Mouse (Mus musculus) spleen, postnatal 36 days (tissue): ENCODE data around the gene Psme2.
A peak's percentile ranks its signal among the peaks of the same experiment; 100 is the strongest.

ENCODE experiments used
- DNase-seq, 2 experiments: peaks; one replicate each; pipeline ENCODE4 v3.0.0; 2022; ENCODE audit warnings: low spot score in 2 of 2, mixed read lengths in 1 of 2

Gene Psme2

DNA sequence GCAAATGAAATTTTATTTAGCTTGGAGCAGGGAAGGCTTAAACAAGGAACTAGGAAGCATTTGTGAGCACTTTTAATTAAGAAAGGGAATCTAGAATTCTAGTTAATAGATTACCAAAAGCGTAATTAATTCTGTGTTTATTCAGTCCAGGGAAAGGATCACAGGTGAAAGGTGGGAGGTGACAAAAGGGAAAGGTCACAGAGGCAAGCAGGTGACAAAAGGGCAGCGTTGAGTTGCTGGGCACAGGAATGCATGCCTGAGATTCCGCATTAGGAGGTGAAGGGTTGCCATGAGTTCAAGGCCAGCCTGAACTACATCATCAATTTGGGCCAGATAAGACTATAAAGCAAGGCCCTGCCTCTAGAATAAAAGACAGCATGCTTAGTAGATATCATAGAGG, 23.4 kb downstream of the Psme2 start:
- no peak for DNase-seq

DNA sequence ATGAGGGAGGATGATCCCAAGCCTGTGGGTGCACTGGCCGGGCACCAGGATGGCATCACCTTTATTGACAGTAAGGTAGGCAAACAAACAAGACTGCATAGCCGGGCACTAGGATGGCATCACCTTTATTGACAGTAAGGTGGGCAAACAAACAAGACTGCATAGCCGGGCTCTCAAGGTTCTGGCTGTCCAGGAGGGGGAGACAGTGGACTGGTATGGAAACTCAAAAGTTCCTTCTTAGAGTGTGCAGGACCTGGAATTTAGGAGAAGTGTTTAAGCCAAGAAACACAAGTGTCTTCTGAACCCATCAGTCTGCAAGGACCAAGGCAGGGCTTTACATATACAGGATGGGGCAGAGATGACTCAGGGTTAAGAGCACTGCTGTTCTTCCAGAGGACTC, 25.2 kb downstream of the Psme2 start:
- no peak for DNase-seq

GRCm38 (mm10) chr14:55563249-55563648, 27.7 kb downstream of the Psme2 start:
- no peak for DNase-seq

DNA sequence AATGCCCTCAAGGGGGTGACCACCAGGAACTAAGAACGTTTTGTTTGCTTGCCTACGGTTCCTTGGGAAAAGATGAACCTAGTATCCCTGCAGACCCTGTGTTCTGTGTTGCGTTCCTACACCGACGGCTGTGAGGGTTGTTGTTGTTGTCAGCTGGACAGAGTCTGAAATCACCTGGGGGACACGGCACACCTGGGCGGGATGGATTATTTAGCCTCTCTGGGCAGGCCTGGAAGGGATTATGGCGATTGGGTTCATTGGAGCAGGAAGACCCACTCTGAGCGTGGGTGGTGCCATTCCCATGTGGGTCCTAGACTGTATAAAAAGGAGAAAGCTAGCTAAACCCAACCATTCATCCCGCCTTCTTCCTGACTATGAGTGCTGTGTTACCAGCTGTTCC, 29.1 kb downstream of the Psme2 start:
- no peak for DNase-seq

DNA sequence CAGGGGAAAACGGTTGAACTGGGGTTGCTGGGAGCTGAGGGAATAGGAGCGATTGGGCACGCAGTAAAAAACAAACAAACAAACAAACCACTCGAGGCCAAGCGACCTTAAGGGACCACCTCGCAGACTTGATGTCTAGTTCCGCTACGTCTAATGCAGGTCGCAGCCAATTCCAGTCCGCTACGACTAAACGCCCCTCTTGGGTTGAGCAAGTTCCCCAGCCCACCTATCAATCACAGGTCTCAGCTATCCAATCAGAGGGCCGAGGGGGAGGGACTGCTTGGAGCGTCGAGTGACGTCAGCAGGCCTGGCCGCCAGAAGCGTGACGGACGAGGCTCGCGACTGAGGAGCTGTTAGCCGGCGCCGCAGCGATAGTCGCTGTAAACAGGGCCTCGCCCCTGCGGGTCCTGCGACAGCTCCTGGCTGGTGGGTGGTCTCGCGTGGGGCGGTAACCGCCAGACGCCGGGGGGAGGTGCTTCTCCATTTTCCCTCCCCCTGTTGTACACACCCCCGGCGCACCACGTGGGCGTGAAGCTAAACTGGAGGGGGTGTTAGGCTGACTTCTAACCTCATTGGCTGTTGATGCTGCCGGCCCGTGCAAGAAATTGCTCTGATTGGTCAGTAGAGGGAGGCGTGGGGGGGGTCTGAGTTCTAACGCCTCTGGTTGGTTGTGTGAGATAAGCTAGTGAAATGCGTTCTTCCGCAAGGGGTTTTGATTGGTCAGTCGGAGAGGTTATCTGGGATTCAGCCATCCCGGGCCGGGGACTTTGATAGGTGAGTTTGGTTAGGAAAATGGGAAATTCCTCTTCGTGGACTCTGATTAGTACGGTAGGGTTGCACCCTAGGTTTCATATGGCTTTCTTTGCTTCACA, 30.5 kb downstream of the Psme2 start, which contains the start of gene A730061H03Rik:
Gene A730061H03Rik (minus strand): TSS at position 205 of the 872 bp plus-strand sequence.
- DNase-seq: peak; percentile 98 to 99

GRCm38 (mm10) chr14:55559799-55560201, 31.1 kb downstream of the Psme2 start, which contains the start of gene Dcaf11:
Dcaf11 (plus strand) TSS chr14:55560006.
- peak; percentile 89 to 93 for DNase-seq

DNA sequence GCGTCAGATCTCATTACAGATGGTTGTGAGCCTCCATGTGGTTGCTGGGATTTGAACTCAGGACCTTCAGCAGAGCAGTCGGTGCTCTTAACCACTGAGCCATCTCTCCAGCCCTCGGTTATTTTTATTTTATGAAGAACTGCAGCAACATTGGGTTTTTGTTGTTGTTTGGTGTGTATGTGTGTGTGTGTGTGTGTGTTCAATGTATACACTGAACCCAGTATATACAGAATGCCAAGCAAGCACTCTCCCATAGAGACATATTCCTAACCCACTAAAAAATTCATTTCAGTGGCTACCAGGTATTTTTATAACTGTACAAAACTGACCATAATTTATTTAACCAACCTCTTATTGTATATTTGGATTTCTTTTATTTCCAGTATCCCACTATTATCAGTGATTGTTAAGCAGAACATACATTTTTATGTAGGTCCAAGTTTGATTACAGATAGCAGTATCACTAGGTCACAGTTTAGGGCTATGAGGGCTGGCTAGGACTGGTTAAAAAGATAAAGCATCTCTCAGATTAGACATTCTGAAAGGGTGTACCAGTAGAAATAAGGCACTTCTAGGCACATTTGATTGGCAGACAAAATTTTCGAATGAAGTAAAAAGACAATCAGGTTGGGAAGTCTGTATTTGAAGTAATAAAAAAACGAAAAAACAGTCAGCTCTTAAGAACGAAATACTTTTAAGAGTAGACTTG, 32.0 kb downstream of the Psme2 start:
- no peak for DNase-seq

DNA sequence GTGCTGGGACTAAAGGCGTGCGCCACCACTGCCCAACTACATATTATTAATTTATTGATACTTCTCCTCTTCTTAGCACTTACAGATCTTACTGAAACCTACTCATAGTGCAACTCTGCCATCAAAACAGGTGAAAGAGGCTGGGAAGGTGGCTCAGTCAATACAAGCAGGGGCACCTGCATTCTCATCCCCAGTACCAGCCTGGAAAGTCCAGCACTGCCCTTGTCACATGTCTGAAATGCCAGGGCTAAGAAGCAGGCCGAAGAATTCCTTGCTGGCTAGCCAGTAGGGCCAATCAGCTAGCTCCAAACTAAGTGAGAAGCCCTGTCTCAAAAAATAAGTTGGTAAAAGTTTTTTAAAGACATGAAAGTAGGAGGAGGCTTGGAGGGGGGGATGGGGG, 33.3 kb downstream of the Psme2 start:
- no peak for DNase-seq

DNA sequence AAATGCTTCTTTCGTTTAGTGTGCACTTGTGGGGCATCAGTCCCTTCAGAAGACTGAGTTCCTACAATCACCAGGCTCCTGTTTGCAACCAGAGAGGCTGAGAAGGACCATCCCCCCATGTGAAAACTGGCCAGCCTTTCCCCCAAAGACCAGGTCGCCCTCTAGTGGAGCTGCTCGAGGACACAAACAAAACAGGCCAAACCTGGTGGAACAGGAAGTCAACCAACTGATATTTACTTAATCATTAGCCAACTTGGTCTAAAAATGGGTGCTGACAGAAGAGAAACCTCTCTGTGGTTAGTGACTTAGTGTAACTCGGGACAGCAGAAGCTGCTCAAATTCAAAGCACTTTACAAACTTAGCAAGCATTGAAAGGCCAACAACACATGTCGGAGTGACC, 33.9 kb downstream of the Psme2 start:
- DNase-seq: peak; percentile 85 to 90

DNA sequence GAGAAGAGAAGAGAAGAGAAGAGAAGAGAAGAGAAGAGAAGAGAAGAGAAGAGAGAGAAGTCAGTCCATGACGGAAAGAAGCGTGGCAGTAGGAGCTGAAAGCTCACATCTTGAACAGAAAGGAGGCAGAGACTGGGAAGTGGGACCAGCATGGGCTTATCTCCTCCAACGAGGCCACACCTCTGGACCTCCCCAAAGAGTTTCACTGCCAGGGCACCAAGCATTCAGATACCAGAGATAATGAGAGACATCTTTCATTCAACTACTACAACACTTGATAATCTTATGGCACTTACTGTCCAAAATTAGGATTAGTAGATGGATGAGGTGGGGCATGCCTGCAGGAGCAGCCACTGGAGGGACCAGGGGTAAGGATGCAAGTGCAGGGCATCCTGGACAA, 35.1 kb downstream of the Psme2 start:
- no peak for DNase-seq

DNA sequence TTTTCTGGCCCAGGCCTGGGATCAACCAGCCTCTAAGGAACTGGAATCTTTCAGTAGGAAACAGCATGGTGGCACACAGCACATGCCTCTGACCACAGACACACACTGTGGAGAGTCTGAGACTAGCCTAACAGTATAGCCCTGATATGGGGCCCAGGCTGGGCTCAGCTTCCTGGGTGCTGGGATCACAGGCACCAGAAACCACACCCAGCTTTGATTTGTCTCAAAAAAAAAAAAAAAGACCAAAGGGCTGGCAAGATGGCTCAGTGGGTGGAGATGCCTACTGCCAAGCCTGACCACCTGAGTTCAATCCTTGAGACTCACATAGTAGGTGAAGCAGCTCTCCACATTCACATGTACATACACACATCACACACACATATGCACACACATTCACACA, 36.3 kb downstream of the Psme2 start:
- DNase-seq: no peak

GRCm38 (mm10) chr14:55551794-55552193, 39.1 kb downstream of the Psme2 start:
- DNase-seq: no peak

DNA sequence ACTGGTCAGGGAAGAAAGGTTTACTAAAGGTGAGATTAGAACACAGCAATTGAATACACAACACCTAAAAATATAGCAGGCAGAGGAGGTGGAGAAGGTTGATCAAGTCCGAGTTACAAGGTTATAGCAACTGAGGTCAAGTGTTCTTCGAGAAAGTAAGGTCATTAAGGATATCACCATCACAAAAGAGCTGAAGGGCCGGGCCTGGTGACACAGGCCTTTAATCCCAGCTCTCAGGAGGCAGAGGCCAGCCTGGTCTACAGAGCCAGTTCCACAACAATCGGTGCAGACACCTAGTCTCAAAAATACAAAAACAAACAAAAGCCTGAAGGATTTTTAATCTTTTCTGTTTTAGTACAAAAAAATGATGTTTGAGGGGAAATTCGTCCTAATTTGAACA, 39.6 kb downstream of the Psme2 start:
- no peak for DNase-seq

DNA sequence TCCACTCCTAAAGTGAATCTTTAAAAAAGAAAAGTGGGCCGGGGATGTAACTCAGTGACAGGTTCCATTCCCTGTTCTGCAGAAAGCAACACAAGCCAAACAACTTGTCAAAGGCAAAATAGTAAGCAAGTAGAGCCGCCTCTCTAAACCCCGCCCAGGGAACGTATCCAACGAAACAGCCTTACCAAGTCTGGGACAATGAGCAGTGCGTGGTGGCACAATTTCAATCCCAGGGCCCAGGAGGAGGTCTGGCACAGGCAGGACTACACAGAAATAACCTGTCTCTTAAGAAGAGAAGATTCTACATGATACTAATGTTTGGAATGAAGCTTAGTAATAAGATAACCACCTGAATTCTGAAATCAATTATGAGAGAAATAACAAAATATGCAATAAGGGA, 40.7 kb downstream of the Psme2 start:
- DNase-seq: no peak

- DNase-seq: no peak
These were observed 46.6 kb downstream of the Psme2 start for GRCm38 (mm10) chr14:55544334-55544733.

GRCm38 (mm10) chr14:55542268-55542667, 48.6 kb downstream of the Psme2 start:
- DNase-seq: peak; percentile 57 to 70

GRCm38 (mm10) chr14:55540787-55541321, 50.1 kb downstream of the Psme2 start:
- peak; percentile 86 for DNase-seq

DNA sequence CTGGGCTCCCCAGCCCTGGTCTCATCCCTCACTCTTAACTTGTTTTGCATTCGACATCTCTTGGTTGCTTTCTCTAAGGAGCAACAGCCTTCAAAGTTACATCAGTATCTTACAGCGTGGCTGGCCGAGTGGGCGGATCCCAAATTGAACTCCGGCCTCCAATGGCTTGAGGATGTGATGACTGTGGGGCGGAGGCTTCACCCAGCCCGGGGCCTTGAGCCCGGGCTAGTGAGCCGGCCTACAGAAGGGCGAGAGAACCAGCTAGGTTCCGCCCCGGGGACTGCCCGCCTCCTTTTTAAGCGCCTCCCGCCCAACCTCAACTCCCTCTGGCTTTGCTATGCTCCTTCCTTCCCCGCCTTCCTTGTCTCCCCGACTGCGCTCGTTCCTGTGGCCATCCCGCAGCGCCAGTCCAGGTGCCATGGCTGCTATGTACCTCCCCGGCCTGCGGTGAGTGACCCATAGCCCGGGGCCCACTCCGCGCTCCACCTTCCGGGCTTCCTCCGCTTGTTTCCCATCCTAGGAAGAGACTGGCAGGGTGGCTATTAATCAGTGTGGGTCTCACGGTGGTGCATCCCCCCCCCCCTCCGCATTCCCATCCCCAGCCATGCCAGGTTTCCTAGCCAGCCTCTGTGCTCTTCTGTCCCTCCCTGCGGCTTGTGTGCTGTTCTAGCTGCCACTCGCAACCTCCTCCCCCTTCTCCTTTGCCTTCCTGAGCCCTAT, 50.7 kb downstream of the Psme2 start, which contains the start of gene Pck2:
Gene Pck2 (plus strand): TSS at position 200 of the 720 bp plus-strand sequence.
- DNase-seq: peak; percentile 91 to 94
